Mouse (Mus musculus) neural tube, embryonic 15.5 days (tissue): Measurements from ENCODE around the gene Net1. TPM values are rescaled to one million over a fixed set of nuclear protein-coding genes. Genes with fewer than 3 reads are reported as not detected.

Experiments
- microRNA-seq: library from miRNA; unstranded; fragments of <30 nt; microRNA quantifications from one replicate; pipeline ENCODE4, GENCODE M21; 2017
- polyA plus RNA-seq: library from polyadenylated mRNA; unstranded; fragments of >200 nt; fragmentation: Nextera tagmentation; extraction: Ambion mirVana; gene quantifications from 2 replicates; pipeline ENCODE4 v1.2.1, GENCODE M21; 2015

Gene Net1
- polyA plus RNA-seq, 1 experiment from 2014 or later, result 11.7 TPM

Small RNAs within 50 kb of the gene (microRNA-seq; reads per million reads assigned to microRNA genes)
- gene Gm22460, result not detected

Other genes with a start within 250 kb of the Net1 start
- gene Calml3, start 113.9 kb downstream of the Net1 start, polyA plus RNA-seq, result not detected in 2 replicates
- 0.17 and 0.27 TPM in 2 replicates for gene Calm4, start 80.5 kb downstream of the Net1 start, polyA plus RNA-seq
- gene Calm5, start 64.0 kb downstream of the Net1 start, polyA plus RNA-seq, result not detected in 2 replicates
- gene Tubal3, start 54 bp upstream of the Net1 start, polyA plus RNA-seq, result 0.54 TPM in 1 of 2 replicates, not detected in the other
- not detected in 2 replicates for gene Ucn3, start 27.1 kb upstream of the Net1 start, polyA plus RNA-seq
- gene Akr1c14, start 130.8 kb upstream of the Net1 start, polyA plus RNA-seq, result 0.93 and 1.4 TPM in 2 replicates
- gene Akr1c18, start 232.4 kb upstream of the Net1 start, polyA plus RNA-seq, result 0.27 TPM in 1 of 2 replicates, not detected in the other